Mouse (Mus musculus): ENCODE measurements around the gene Unk. TPM values are rescaled to one million over a fixed set of nuclear protein-coding genes. Genes with fewer than 3 reads are reported as not detected.
A peak's percentile ranks its signal among the peaks of the same experiment; 100 is the strongest.

Gene Unk
- total RNA-seq, 4 experiments from 2014 or later, result 23.4 to 27.7 (median 25.0) TPM

- DNase-seq (ENCODE audit: low spot score in 2 of 2), result peak in 1 of 2 experiments; percentile 83
Measured at GRCm38 (mm10) chr11:116061641-116062415, 31.7 kb downstream of the Unk start.

GRCm38 (mm10) chr11:116062521-116062920 lies 32.4 kb downstream of the Unk start:
- DNase-seq (ENCODE audit: low spot score in 2 of 2), result no peak

DNA sequence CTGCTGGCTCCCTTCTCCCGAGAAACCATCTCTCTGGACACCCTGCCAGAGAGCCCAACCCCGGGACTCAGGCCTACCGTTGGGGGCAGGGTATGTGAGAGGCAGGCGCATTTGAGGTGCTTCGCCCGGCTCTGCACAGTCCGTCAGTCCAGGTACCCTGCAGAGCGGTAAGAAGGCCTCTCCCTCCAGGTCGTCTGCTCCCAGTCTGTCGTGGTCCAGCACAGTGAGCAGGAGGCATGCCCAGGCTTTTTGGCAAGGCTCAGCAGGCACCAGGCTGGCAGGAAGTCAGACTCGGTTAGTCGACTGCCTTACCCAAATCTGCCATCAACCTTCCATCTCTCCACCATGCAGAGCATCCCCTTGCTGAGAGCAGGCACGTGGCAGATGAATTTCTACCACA lies 33.4 kb downstream of the Unk start:
- DNase-seq (ENCODE audit: low spot score in 2 of 2), result no peak

GRCm38 (mm10) chr11:116064187-116064867 lies 34.2 kb downstream of the Unk start:
- no peak for DNase-seq (ENCODE audit: low spot score in 2 of 2)

DNA sequence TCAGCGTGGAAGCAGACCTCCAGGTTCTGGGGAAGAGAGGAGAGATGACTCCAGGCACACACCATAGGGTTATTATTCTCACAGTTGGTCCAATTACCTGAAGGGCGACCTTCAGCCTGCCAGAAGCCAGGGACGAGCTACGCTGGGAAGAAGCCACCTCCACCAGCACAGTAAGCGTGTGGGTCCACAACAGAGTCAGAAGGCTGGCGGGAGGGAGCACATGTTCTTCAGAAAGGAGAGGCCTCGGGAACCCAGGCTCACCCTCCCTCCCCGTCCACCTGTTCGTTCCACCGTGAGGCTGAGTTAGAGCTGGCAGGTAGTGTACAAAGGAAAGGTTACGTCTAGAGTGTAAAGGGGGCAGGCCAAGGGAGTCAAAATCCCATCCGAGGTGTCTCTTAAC lies 35.2 kb downstream of the Unk start:
- no peak for DNase-seq (ENCODE audit: low spot score in 2 of 2)

DNA sequence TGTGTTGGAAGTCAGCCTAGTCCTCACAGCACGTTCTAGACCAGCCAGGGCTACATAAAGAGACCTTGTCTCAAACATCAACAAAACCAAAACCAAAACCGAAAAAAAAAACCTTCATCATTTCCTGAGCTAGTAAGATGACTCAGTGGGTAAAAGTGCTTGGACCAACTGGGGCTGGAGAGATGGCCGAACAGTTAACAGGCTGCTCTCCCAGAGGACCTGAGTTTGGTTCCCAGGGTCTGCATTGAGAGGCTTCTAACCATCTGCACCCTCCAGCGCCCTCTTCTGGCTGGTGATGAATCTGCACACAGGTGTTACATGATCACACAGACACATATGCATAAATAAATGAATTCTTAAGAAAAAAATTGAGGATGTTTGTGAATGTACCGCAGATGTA lies 41.4 kb downstream of the Unk start:
- DNase-seq (ENCODE audit: low spot score in 2 of 2), result no peak

DNA sequence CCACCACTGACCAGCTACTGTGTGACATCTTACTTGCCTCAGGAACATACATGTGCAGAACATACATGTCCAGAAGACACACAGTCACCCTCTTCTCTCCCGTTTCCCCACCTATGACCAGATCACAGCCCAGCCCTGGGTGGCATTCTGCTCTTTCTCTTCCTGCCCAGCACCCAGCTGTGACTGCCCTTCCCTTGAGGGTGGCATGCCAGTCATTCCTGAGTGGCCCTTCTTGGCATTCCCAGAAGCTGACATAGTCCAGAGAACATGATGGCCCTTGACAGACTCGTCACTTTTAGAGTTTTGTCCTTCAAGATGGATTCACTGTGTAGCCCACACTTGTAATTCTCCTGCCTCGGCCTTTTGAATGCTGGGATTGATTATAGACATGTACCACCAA lies 42.5 kb downstream of the Unk start:
- no peak for DNase-seq (ENCODE audit: low spot score in 2 of 2)

GRCm38 (mm10) chr11:116074436-116074991 lies 44.4 kb downstream of the Unk start:
- no peak for DNase-seq (ENCODE audit: low spot score in 2 of 2)

- DNase-seq (ENCODE audit: low spot score in 2 of 2), result no peak
Measured at GRCm38 (mm10) chr11:116075539-116076265, 45.6 kb downstream of the Unk start.

- no peak for DNase-seq (ENCODE audit: low spot score in 2 of 2)
Measured at GRCm38 (mm10) chr11:116076266-116076540, 46.1 kb downstream of the Unk start.

GRCm38 (mm10) chr11:116076836-116077235 lies 46.7 kb downstream of the Unk start:
- no peak for DNase-seq (ENCODE audit: low spot score in 2 of 2)

- no peak for DNase-seq (ENCODE audit: low spot score in 2 of 2)
Measured at GRCm38 (mm10) chr11:116077446-116078204, 47.5 kb downstream of the Unk start, which contains the start of gene Unc13d. TSS of gene Unc13d (minus strand) at chr11:116077961.

- DNase-seq (ENCODE audit: low spot score in 2 of 2), result no peak
Measured at GRCm38 (mm10) chr11:116078221-116078620, 48.1 kb downstream of the Unk start.

DNA sequence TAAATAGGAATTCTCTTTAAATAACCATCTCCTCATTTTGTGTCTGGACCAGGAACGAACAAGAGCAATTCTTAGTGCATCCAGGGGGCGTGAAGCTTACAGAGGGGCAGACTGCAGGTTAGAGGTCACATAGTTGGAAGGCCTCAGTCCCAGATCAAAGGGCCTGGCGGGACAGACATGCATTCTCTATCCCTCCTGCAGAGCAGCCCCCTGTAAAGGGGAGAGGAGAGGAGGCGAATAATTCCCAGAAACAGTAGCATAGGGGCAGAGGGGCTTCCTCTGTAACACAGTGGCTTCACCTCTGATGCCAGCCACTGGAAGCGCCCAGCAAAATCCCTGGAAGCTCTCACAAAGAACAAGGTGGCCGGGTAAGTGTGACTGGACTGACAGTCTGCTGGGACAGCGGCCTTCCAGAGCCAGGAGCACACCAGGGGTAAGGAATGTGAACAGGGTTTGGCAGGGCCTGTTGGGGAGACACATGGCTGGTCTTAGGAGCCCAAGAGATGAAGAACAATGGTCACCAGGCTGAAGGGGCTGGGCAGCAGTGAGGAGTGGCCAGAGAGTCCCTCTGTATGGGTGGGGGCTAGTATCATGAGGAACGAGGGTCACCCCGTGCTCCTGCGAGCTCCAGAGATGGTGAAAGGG lies 48.7 kb downstream of the Unk start:
- DNase-seq (ENCODE audit: low spot score in 2 of 2), result no peak

- DNase-seq (ENCODE audit: low spot score in 2 of 2), result peak; percentile 55 to 90
Measured at GRCm38 (mm10) chr11:116079511-116079910, 49.4 kb downstream of the Unk start.

- DNase-seq (ENCODE audit: low spot score in 2 of 2), result no peak
Measured at GRCm38 (mm10) chr11:116081081-116081480, 51.0 kb downstream of the Unk start.

- DNase-seq (ENCODE audit: low spot score in 2 of 2), result no peak
Measured at GRCm38 (mm10) chr11:116083096-116083672, 53.1 kb downstream of the Unk start.

GRCm38 (mm10) chr11:116084166-116084565 lies 54.0 kb downstream of the Unk start:
- no peak for DNase-seq (ENCODE audit: low spot score in 2 of 2)

DNA sequence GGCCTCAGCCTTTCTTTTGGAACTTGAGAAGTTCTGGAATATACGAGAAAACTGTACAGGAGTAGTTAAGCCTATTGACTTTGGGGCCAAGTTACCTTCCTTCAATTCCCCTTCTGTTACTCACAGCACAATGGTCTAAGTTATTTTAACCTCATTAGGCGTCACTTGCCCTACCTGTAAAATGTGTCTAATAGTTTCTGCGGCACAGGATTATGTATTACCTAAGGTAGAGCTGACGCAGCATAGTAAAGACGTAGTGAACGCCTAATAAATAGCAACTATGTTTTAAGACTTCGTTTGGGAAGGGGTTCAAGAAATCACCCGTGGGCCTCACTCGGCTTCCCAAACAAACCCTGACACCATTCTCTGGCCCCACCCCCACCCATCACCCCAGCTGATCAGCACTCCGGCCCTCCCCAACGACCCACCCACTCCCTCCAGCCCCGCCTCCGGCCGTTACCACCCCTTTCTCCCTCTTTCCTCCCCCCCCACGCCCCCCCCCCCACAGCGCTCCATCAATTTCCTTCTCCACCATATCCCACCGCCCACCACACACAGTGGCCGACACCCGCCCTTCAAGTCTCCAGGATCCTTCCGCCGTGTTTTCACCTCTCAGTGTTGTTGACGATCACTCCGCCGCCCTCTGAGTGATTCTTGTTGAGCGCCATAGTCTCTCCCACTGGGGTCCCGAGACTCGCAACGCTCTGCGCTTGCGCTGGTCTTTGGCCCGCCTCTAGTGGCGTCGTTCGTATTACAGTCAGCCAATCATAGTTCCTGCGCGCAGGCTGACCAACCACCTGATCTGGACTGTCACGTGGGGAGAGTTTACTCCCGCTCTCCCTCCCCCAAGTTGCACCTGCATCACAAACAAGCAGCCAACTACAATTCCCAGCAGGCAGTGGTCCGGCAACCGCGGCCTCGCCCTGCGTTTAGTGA lies 56.4 kb downstream of the Unk start, which contains the start of gene Wbp2:
Gene Wbp2 (minus strand): TSS at position 738 of the 936 bp plus-strand sequence.
- DNase-seq (ENCODE audit: low spot score in 2 of 2), result peak; percentile 88 to 99

All from left cerebral cortex, adult 8-10 months (tissue).